In the genomic region with DNA sequence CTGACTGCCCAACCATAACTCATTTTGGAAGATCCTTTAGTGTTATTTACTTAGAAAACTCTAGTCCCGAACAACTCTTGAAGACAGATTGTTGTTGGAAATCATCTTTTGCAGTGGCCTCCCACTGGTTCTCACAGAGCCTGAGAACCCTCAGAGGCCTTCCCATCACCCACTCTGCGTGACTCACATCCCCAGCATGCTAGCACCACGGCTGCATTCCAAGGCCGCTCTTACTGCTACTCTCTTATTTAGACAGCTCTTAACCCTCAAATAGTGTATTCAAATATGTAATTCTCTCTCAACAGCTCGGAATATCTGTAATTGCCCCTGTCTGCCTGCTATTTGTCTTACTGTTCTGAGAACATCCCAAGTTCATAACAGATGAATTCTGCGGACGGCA, we compare ENCODE assay signal across 9 mouse cellular contexts. TPM values are rescaled to one million over a fixed set of nuclear protein-coding genes. Genes with fewer than 3 reads are reported as not detected.
A peak's percentile ranks its signal among the peaks of the same experiment; 100 is the strongest.
DNase-seq lines count a peak whose midpoint lies in the region; ATAC-seq lines count a peak whose summit lies in the region.
"Had no signal": no experiment of that assay in that cellular context is flagged by ENCODE, and none has a peak within 500 bp of the region (broad histone marks: within the 10 kb centered on the region; RNA-seq: fewer than 3 reads in every experiment).

No protein-coding gene starts in this region.

- H3K4me2 ChIP-seq in embryonic facial prominence, embryonic 14.5 days (ENCODE audit: low read depth, low read length) = no peak overlapping the region
- no peak overlapping the region for H3K4me2 ChIP-seq in midbrain, embryonic 13.5 days (replicated peaks)
- H3K4me2 ChIP-seq: stomach, embryonic 15.5 days had no signal

- H3K9ac ChIP-seq in embryonic facial prominence, embryonic 14.5 days (ENCODE audit: low read depth, low read length) = no peak overlapping the region
- H3K9ac ChIP-seq in midbrain, embryonic 13.5 days (replicated peaks) = no peak overlapping the region
- H3K9ac ChIP-seq: stomach, embryonic 15.5 days had no signal

- 52% methylated on average over 7 of the region's 7 CpGs for WGBS in embryonic facial prominence, embryonic 14.5 days
- WGBS in midbrain, embryonic 13.5 days = 75% methylated on average over 7 of the region's 7 CpGs

- no peaks in the 10 kb centered on the region for H3K27me3 ChIP-seq in embryonic facial prominence, embryonic 14.5 days (replicated peaks; ENCODE audit: control insufficient read depth, insufficient read depth, low read length)
- no peaks in the 10 kb centered on the region for H3K27me3 ChIP-seq in midbrain, embryonic 13.5 days
- H3K27me3 ChIP-seq: stomach, embryonic 15.5 days had no signal

- H3K27ac ChIP-seq in embryonic facial prominence, embryonic 14.5 days (replicated peaks; ENCODE audit: low read depth, low read length) = no peak overlapping the region
- H3K27ac ChIP-seq in midbrain, embryonic 13.5 days = no peak overlapping the region
- H3K27ac ChIP-seq: stomach, embryonic 15.5 days had no signal

- H3K4me1 ChIP-seq in embryonic facial prominence, embryonic 14.5 days (ENCODE audit: control insufficient read depth, insufficient read depth, low read length) = 0 out of 2 replicates have a peak, but pooled peaks cover 2% of the 10 kb centered on the region
- H3K4me1 ChIP-seq in midbrain, embryonic 13.5 days (replicated peaks) = no peaks in the 10 kb centered on the region
- H3K4me1 ChIP-seq: stomach, embryonic 15.5 days had no signal

- no peaks in the 10 kb centered on the region for H3K9me3 ChIP-seq in embryonic facial prominence, embryonic 14.5 days (ENCODE audit: control insufficient read depth, low read length)
- H3K9me3 ChIP-seq in midbrain, embryonic 13.5 days = no peaks in the 10 kb centered on the region
- H3K9me3 ChIP-seq: stomach, embryonic 15.5 days had no signal

- no peak overlapping the region for H3K4me3 ChIP-seq in embryonic facial prominence, embryonic 14.5 days (ENCODE audit: low read depth, low read length)
- no peak overlapping the region for H3K4me3 ChIP-seq in midbrain, embryonic 13.5 days (replicated peaks)
- H3K4me3 ChIP-seq: stomach, embryonic 15.5 days had no signal

- DNase-seq in heart, adult 18-20 months = peak; percentile 36 to 40
- DNase-seq in heart, adult 9 months (ENCODE audit: low spot score in 2 of 2) = no peak
- DNase-seq in 3134 (ENCODE audit: extremely low read depth, insufficient read length, low spot score) = peak; percentile 30
- DNase-seq in embryonic facial prominence, embryonic 14.5 days (ENCODE audit: low spot score) = peak; percentile 62
- DNase-seq in lung, adult 18-20 months = peak; percentile 73 to 76

- no peak for ATAC-seq in embryonic facial prominence, embryonic 14.5 days (ENCODE audit: low read depth)
- ATAC-seq in midbrain, embryonic 13.5 days = no peak
- no peak for ATAC-seq in granulocyte monocyte progenitor cell, adult 5-6 weeks (replicated peaks; ENCODE audit: poor library complexity, severe bottlenecking)
- no peak for ATAC-seq in erythroblast, adult 5-6 weeks (replicated peaks; ENCODE audit: low FRiP score, poor library complexity, severe bottlenecking)

- H3K36me3 ChIP-seq in embryonic facial prominence, embryonic 14.5 days (ENCODE audit: control insufficient read depth, insufficient read depth, low read length) = no peaks in the 10 kb centered on the region
- no peaks in the 10 kb centered on the region for H3K36me3 ChIP-seq in midbrain, embryonic 13.5 days
- H3K36me3 ChIP-seq: stomach, embryonic 15.5 days had no signal

RNA-seq across cellular contexts. Expression of gene Fam160a1, which starts 2.9 kb away (rescaled TPM):
- 10 to 100 TPM; 47.6 to 48.0 TPM for total RNA-seq in heart, adult 18-20 months (2021)
- polyA plus RNA-seq in embryonic facial prominence, embryonic 14.5 days (2014; fragmentation: Nextera tagmentation; extraction: Ambion mirVana) = 5.6 and 6.5 TPM in 2 replicates
- polyA plus RNA-seq in midbrain, embryonic 13.5 days (2015; fragmentation: Nextera tagmentation; extraction: Ambion mirVana) = 0.09 and 0.14 TPM in 2 replicates
- total RNA-seq in granulocyte monocyte progenitor cell, adult 5-6 weeks (2014; fragmentation: Nextera tagmentation) = not detected in 2 replicates
- not detected in 2 replicates for total RNA-seq in granulocyte monocyte progenitor cell, adult 5-6 weeks (2017)
- not detected in 2 replicates for total RNA-seq in erythroblast, adult 5-6 weeks (2015; ENCODE audit: low replicate concordance)
- total RNA-seq in erythroblast, adult 5-6 weeks (2017; ENCODE audit: low replicate concordance) = 0.42 TPM in 1 of 2 replicates, not detected in the other

Comparison
In these comparisons a context has a peak if more than half of its experiments do, and no peak if none do; other contexts are left out.
1. DNase-seq: peak in heart, adult 18-20 months (2 of 2), 3134 (single experiment), embryonic facial prominence, embryonic 14.5 days (single experiment) and lung, adult 18-20 months (2 of 2); none in heart, adult 9 months (0 of 2).
2. RNA of gene Fam160a1, which starts 2.9 kb away (total RNA-seq): 47.6 to 48.0 TPM in heart, adult 18-20 months; not detected in granulocyte monocyte progenitor cell, adult 5-6 weeks and 0.42 TPM in erythroblast, adult 5-6 weeks; every median in the first group is over 10 times any median in the second.